Mouse (Mus musculus) embryonic fibroblast, embryonic 13.5 days (primary cell): ENCODE measurements around the gene Zfp217. TPM values are rescaled to one million over a fixed set of nuclear protein-coding genes. Genes with fewer than 3 reads are reported as not detected.
A peak's percentile ranks its signal among the peaks of the same experiment; 100 is the strongest.

Experiments
- H3K27ac ChIP-seq: 2 replicates; pipeline ENCODE4 v1.5.1; 2012; ENCODE audit warnings: low read length, control low read depth, inconsistent platforms; ENCODE audit not compliant: insufficient read depth
- H3K4me1 ChIP-seq: 2 replicates; pipeline ENCODE4 v1.6.1; 2011; ENCODE audit warnings: low read length; ENCODE audit not compliant: control insufficient read depth, insufficient read depth
- H3K4me3 ChIP-seq: 2 replicates; pipeline ENCODE4 v1.5.1; 2011; ENCODE audit warnings: mild to moderate bottlenecking, control low read depth, low read length; ENCODE audit not compliant: insufficient read depth
- CTCF ChIP-seq: IDR thresholded peaks from 2 replicates; pipeline ENCODE4 v1.5.1; 2011; ENCODE audit warnings: mild to moderate bottlenecking, control low read depth, low read length, moderate library complexity, borderline replicate concordance; ENCODE audit not compliant: insufficient read depth
- POLR2A ChIP-seq: IDR thresholded peaks from 2 replicates; pipeline ENCODE4 v1.6.1; 2011; ENCODE audit warnings: low read depth, mild to moderate bottlenecking, control low read depth, low read length, moderate library complexity
- polyA plus RNA-seq: library from polyadenylated mRNA; stranded (reverse); fragments of >200 nt; gene quantifications from 2 replicates; pipeline ENCODE4 v1.2.4, GENCODE M21; 2011; ENCODE audit warnings: low read depth; ENCODE audit not compliant: missing spikeins, insufficient read length

Zfp217 gene
- polyA plus RNA-seq, 1 experiment, result 13.0 TPM

GRCm38 (mm10) chr2:170135820-170136219 is 12.1 kb downstream of the Zfp217 start:
- Histone ChIP-seq H3K27ac (no peak overlapping the region), H3K4me3 (no peak overlapping the region), H3K4me1 (peaks cover 2% of the 10 kb centered on the region; the same call in 1 of the 2 replicates)
- TF ChIP-seq POLR2A, result no peak
- no peak for TF ChIP-seq CTCF

DNA sequence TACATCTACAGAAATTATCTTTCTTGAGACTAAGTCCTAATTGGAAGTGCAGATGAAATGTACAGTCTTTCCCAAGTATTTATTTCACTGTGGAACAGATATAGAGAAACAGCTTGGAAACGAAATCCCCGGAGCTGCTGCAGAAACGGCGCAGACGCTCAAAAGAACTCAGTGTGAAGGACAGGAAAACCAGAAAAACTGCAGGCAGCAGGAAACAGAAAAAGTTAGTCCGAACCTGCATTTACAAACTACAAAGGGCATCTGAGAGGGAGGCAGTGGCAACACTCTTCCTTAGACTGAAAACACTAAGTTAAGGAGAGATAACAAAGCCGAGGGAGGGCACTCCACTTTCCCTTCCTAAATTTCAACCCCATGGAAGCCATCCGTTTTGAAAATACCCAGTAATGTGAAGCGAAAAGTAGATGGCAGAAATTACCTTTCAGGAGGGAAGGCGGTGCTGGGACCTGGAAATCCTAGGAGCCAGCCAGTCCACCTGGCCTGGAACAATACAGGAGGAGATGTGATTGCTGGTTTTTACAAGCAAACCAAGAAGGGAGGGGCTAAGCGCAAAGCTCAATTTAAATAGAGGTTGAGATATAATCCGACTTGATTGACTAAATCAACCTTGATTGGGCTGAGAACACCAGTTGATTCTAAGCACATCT is 13.7 kb downstream of the Zfp217 start:
- H3K4me1 ChIP-seq, result 0 out of 2 replicates have a peak, but pooled peaks cover 2% of the 10 kb centered on the region
- 0 out of 2 replicates have a peak, but pooled peaks have one; percentile 29 for TF ChIP-seq POLR2A
- TF ChIP-seq CTCF, result no peak
- H3K27ac ChIP-seq, result peak overlapping the region; percentile 37; the same call in 1 of the 2 replicates
- peak overlapping the region; percentile 30; the same call in 1 of the 2 replicates for H3K4me3 ChIP-seq

- H3K4me3 ChIP-seq, result peak overlapping the region; percentile 50
- peaks cover 9% of the 10 kb centered on the region; the same call in 1 of the 2 replicates for H3K4me1 ChIP-seq
- TF ChIP-seq POLR2A, result peak; percentile 59
- no peak for TF ChIP-seq CTCF
- peak overlapping the region; percentile 80 for H3K27ac ChIP-seq
Measured at GRCm38 (mm10) chr2:170133093-170133731, 14.7 kb downstream of the Zfp217 start.

DNA sequence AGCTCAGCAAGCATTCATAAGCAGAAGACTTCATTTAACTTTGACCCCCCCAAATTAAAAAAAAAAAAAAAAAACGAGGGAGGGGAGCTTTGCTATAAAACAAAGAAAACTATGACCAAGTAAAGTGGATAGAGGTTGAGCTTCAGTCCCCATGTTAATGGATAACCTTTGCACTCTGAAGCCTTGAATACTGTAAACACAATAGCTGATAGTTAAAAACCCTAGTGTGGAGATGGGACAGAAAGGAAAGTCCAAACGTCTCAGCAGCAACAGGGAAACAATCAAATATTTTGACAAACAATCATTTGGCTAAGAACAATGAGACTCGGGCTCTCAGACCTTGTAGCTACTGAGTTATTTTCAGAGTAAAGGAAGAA is 15.2 kb downstream of the Zfp217 start:
- Histone ChIP-seq H3K27ac (peak overlapping the region; percentile 80), H3K4me1 (peaks cover 12% of the 10 kb centered on the region), H3K4me3 (peak overlapping the region; percentile 50; the same call in 1 of the 2 replicates)
- TF ChIP-seq POLR2A (no peak), CTCF (no peak)

DNA sequence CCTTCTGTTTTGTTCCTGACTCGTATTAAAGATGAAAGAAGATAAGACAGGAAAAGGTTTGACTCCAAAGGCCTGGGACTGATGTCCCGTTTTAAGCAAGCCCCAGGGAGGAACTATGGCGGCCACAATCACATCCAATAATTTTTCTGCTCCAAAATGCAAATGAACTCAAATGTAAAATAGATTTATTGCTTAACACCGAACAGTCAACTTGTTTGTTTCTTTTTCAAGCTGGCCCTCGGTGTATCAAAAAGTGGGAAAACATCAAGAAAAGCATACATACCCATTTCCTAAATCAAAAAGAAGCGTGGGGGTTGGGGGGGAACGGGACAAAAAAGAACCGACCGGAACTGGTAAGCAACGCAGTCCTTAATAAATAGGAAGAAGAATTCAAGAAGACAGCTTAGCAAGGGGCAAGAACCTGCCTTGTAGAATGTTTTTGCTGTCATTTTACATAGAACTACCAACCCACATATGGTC is 15.9 kb downstream of the Zfp217 start:
- Histone ChIP-seq H3K4me3 (0 out of 2 replicates have a peak overlapping the region, but pooled peaks have one; percentile 7), H3K4me1 (peaks cover 16% of the 10 kb centered on the region), H3K27ac (peak overlapping the region; percentile 51)
- TF ChIP-seq CTCF (no peak), POLR2A (no peak)

DNA sequence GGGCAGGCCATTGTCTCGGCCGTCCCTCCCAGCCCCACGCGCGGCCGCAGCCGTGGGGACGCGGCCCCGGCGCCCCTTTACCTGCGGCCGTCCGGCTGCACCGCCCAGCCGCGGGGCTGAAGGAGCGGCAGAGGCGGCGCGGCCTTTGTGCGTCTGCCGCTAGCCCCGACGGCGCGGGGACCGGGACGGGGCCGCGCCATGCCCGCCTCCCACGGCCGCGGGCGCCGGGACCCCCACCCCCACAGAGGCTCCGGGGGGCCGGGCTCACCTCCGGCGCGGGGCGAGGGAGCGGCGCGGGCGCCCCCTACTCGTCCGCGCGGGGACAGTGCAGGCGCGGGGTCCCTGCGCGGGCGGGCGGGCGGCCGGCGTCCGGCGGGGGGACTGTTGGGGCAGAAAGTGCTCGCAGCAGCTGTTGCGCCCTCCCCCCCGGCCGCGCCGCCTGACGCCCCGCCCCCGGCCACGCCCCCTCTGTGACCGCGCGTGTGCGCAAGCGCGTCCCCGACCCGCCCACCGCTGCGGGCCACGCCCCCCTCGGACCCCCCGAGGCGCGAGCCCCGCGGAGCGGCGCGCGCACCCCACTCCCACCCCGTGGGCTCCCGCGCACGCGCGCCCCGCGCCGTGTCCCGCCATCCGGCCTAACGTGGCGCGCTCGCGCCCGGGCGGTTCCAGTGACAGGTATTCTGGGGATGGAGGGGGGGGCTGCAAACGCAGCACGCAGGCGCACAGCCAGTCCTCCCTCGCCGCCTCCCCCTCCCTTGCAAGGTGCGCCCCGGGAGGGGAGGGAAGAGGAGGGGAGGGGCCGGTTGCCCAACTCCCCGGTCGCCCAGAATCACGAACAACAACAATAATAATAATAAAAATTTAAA is 16.9 kb downstream of the Zfp217 start:
- peak overlapping the region; percentile 86 for H3K4me3 ChIP-seq
- peak; percentile 18; the same call in 1 of the 2 replicates for TF ChIP-seq POLR2A
- TF ChIP-seq CTCF, result no peak
- peaks cover 21% of the 10 kb centered on the region for H3K4me1 ChIP-seq
- H3K27ac ChIP-seq, result peak overlapping the region; percentile 76

GRCm38 (mm10) chr2:170129923-170130779 is 17.8 kb downstream of the Zfp217 start:
- TF ChIP-seq POLR2A (peak; percentile 31; the same call in 1 of the 2 replicates), CTCF (no peak)
- Histone ChIP-seq H3K4me1 (peaks cover 21% of the 10 kb centered on the region), H3K27ac (peak overlapping the region; percentile 79), H3K4me3 (peak overlapping the region; percentile 86)

GRCm38 (mm10) chr2:170129248-170129922 is 18.5 kb downstream of the Zfp217 start:
- no peak for TF ChIP-seq POLR2A
- no peak for TF ChIP-seq CTCF
- Histone ChIP-seq H3K27ac (peak overlapping the region; percentile 79), H3K4me1 (peaks cover 21% of the 10 kb centered on the region), H3K4me3 (peak overlapping the region; percentile 86)
